Mouse (Mus musculus) MEL (cell line): ENCODE measurements around the gene Slc46a2.

Source experiments
- CTCF ChIP-seq, 3 experiments: IDR thresholded peaks in 2 of 3; conservative IDR thresholded peaks in 1 of 3; 2 replicates each; pipeline ENCODE4 v1.5.1; 2011 to 2012; ENCODE audit warnings: low read length in 3 of 3, low read depth in 2 of 3, mild to moderate bottlenecking in 2 of 3, improper control_type of control experiment in 1 of 3, inconsistent platforms in 1 of 3, mixed read lengths in 1 of 3, moderate library complexity in 1 of 3; ENCODE audit not compliant: control insufficient read depth in 1 of 3, insufficient read depth in 1 of 3, poor library complexity in 1 of 3, severe bottlenecking in 1 of 3
- MXI1 ChIP-seq: IDR thresholded peaks from 2 replicates; pipeline ENCODE4 v1.6.1; 2011; ENCODE audit warnings: mild to moderate bottlenecking, low read depth, low read length, improper control_type of control experiment
- POLR2A ChIP-seq, 2 experiments: IDR thresholded peaks; 2 replicates each; pipeline ENCODE4 v1.6.1; 2011 to 2012; ENCODE audit warnings: low read length in 2 of 2, mild to moderate bottlenecking in 2 of 2, control low read depth in 1 of 2, improper control_type of control experiment in 1 of 2, low read depth in 1 of 2, moderate library complexity in 1 of 2; ENCODE audit not compliant: control insufficient read depth in 1 of 2, insufficient read depth in 1 of 2, poor library complexity in 1 of 2
- ZC3H11A ChIP-seq: IDR thresholded peaks from 2 replicates; pipeline ENCODE4 v1.6.1; 2012; ENCODE audit warnings: low read depth, mild to moderate bottlenecking, inconsistent platforms, low read length, improper control_type of control experiment

DNA sequence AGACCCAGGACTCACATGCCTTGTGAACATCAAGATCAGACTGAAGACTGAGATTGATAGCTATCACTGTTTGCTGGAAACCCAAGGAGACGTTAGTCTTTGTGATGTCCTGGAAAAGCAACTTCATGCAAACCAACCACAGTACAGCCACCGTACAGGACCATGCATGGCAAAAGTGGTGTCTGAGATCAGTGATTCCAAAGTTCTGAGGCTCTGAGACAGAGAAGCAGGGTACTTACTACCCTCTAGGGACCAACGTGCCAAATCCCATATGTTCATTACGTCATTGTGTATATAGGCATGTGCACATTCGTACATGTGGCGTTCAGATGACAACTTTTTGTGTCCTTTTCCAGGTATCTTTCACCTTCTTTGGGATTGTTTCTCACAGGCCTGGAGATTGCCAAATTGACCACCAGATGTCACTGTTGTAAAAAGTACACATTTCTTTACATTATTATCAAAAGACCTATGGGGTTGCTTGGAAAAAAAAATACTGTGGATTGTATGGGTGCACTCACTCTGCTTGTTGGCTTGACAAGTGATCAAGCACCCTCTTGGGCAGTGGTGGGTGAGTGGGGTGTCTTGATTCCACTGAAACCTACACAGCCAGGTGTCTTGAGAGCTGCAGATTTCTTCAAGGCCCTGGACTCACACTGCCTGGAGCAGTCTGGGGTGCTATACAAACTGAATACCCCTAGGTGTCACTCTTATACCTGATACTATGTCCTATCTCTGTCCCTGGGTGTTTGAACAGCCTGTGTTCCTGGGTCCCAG is 17.8 kb upstream of the Slc46a2 start:
- peak; percentile 33 to 54 (median 36); a peak in 5 of 6 replicates for TF ChIP-seq CTCF (IDR thresholded peaks at IDR 0.05 in 2 of 3, conservative IDR thresholded peaks at IDR 0.05 in 1 of 3; ENCODE audit: control insufficient read depth in 1 of 3, insufficient read depth in 1 of 3, low read depth in 2 of 3, low read length in 3 of 3, poor library complexity in 1 of 3, severe bottlenecking in 1 of 3)
- TF ChIP-seq POLR2A (IDR thresholded peaks at IDR 0.05; ENCODE audit: control insufficient read depth in 1 of 2, insufficient read depth in 1 of 2, low read depth in 1 of 2, low read length in 2 of 2, poor library complexity in 1 of 2): no peak
- TF ChIP-seq ZC3H11A: no peak; the same call in 1 of the 2 replicates
- no peak for TF ChIP-seq MXI1
